Mouse (Mus musculus): ENCODE measurements around the gene Rasgrp3.

DNA sequence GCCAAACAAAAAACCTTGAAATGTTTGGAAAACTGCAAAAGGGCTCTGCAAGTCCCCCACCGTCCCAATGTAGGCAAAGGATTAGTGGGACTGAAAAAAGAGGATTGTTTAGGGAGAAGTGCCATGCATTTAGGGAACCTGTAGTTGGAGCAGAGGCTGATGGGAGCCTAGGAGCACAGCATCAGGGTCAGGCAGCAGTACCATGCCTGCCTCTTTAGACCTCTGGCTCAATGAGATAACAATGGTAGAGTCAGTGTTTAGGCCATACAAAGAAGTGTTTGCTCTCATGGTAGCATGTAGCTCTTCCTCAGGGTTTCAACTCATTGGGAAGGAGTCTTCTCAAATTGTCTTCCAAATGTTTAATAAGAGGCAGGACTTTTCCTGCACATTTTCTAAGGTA, 40.3 kb downstream of the Rasgrp3 start:
- no peak for TF ChIP-seq HCFC1 (IDR thresholded peaks at IDR 0.05; ENCODE audit: borderline replicate concordance, insufficient read depth, low read length)
- no peak for TF ChIP-seq MAFK (IDR thresholded peaks at IDR 0.05; ENCODE audit: insufficient read depth, low read depth, low read length)
- TF ChIP-seq ZNF384 (IDR thresholded peaks at IDR 0.05; ENCODE audit: low read depth, low read length), result no peak
- TF ChIP-seq CHD2 (IDR thresholded peaks at IDR 0.05; ENCODE audit: low read depth, low read length), result no peak
- TF ChIP-seq ZC3H11A (IDR thresholded peaks at IDR 0.05; ENCODE audit: borderline replicate concordance, low read depth, low read length), result no peak
